Mouse (Mus musculus) lung, postnatal 0 days (tissue): ENCODE measurements at regions not wholly inside any gene's neighbourhood (a gene's known extent, or its start where the extent isn't known, plus 50 kb on each side); places are given as distances from the start of the nearest gene placed in this dataset.

Experiments
- ATAC-seq: fragments of 200-750 bp; cut with Nextera tagmentation; 2 replicates; pipeline ENCODE4 v1.8.0; 2017; ENCODE audit warnings: moderate library complexity
- DNase-seq: peaks from one replicate; pipeline ENCODE4 v3.0.0-alpha.2; 2016; ENCODE audit warnings: low spot score
- H3K27ac ChIP-seq: fragments of 300-500 bp; sonication (generic); 2 replicates; pipeline ENCODE4 v1.5.1; 2014; ENCODE audit warnings: antibody characterized with exemption, mild to moderate bottlenecking, low read length, mixed read lengths
- H3K27me3 ChIP-seq: fragments of 300-500 bp; sonication (generic); replicated peaks from 2 replicates; pipeline ENCODE4 v1.6.1; 2014; ENCODE audit warnings: low read length, mixed read lengths; ENCODE audit not compliant: insufficient read depth
- H3K36me3 ChIP-seq: fragments of 300-500 bp; sonication (generic); 2 replicates; pipeline ENCODE4 v1.6.1; 2014; ENCODE audit warnings: low read length, mixed read lengths; ENCODE audit not compliant: insufficient read depth
- H3K4me1 ChIP-seq: fragments of 300-500 bp; sonication (generic); 2 replicates; pipeline ENCODE4 v1.6.1; 2014; ENCODE audit warnings: antibody characterized with exemption, low read depth, low read length, mixed read lengths; ENCODE audit not compliant: insufficient read depth
- H3K4me2 ChIP-seq: fragments of 300-500 bp; sonication (generic); replicated peaks from 2 replicates; pipeline ENCODE4 v1.6.1; 2014; ENCODE audit warnings: low read depth, mild to moderate bottlenecking, low read length, moderate library complexity, mixed read lengths
- H3K4me3 ChIP-seq: fragments of 300-500 bp; sonication (generic); 2 replicates; pipeline ENCODE4 v1.5.1; 2014; ENCODE audit warnings: low read depth, low read length
- H3K9ac ChIP-seq: fragments of 300-500 bp; sonication (generic); replicated peaks from 2 replicates; pipeline ENCODE4 v1.6.1; 2014; ENCODE audit warnings: low read depth, mild to moderate bottlenecking
- H3K9me3 ChIP-seq: fragments of 300-500 bp; sonication (generic); 2 replicates; pipeline ENCODE4 v1.6.1; 2016; ENCODE audit warnings: low read length, mixed read lengths
- CTCF ChIP-seq: IDR thresholded peaks from 2 replicates; pipeline ENCODE4 v1.5.1; 2016; ENCODE audit warnings: antibody characterized with exemption, mild to moderate bottlenecking
- EP300 ChIP-seq: IDR thresholded peaks from 2 replicates; pipeline ENCODE4 v1.6.1; 2016; ENCODE audit warnings: antibody characterized with exemption, mild to moderate bottlenecking, control low read depth
- WGBS: fragments of 180-500 bp; shearing (Covaris S2); extraction: QIAGEN DNeasy Blood & Tissue Kit; methylation state at CpG from one replicate; pipeline ENCODE4 v1.1.7; 2014; 5-methylcytosine and 5-hydroxymethylcytosine counted together

DNA sequence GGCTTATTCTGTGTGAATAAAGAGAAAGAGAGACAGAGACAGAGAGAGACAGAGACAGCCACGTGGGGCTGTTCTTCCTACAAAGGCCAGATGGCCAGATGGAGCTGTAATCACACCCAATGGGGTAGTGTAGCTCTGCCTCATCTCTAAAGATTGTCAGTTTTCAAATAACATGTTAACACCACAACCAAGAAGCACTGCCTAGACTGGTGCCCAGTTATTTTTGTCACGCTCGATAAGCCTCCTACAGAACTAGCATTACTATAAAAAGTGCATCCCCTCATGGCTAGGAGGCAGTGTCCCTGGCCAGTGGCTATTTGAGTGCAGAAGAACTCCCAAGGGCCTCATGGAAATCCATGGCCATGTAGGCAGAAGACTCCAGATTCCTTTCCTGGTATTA is 90.0 kb upstream of the Irx4 start:
- TF ChIP-seq EP300 (no peak), CTCF (no peak)
- 69% methylated on average over 3 of the region's 3 CpGs for WGBS
- Histone ChIP-seq H3K4me2 (no peak overlapping the region), H3K4me1 (no peaks in the 10 kb centered on the region), H3K36me3 (no peaks in the 10 kb centered on the region), H3K4me3 (no peak overlapping the region), H3K9me3 (no peaks in the 10 kb centered on the region), H3K9ac (no peak overlapping the region), H3K27ac (no peak overlapping the region), H3K27me3 (no peaks in the 10 kb centered on the region)
- no peak for ATAC-seq
- DNase-seq: no peak

DNA sequence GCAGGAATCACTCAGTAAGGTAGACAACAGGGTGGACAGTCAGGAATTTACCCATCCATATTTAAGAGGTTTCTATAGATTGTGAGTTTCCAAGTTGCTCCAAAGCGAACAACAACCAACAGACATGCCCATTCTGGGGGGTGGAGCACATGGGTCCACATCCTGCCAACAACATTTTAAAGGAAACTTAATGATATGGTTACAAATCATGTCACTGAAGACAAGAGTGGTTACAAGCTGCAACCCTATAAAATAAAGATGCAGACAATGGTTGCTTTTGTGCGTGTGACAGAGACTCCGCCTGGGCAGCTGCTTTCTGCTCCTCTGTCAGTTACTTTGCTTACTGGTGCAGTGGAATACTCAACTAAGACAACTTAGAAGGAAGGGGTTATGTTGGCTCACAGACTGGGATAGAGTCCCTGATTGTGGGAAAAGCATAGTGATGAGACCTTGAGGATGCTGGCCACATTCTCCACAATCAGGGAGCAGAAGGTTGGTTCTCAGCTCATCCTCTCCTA is 52.3 kb upstream of the Irx4 start:
- Histone ChIP-seq H3K9ac (no peak overlapping the region), H3K4me3 (no peak overlapping the region), H3K27ac (no peak overlapping the region), H3K4me2 (no peak overlapping the region), H3K9me3 (no peaks in the 10 kb centered on the region), H3K27me3 (no peaks in the 10 kb centered on the region), H3K36me3 (no peaks in the 10 kb centered on the region), H3K4me1 (no peaks in the 10 kb centered on the region)
- TF ChIP-seq EP300 (no peak), CTCF (no peak)
- 85% methylated on average over 3 of the region's 3 CpGs for WGBS
- ATAC-seq (no peak), DNase-seq (no peak)
